Mouse (Mus musculus) liver, embryonic 14.5 days (tissue): ENCODE measurements around the gene Grrp1. TPM values are rescaled to one million over a fixed set of nuclear protein-coding genes. Genes with fewer than 3 reads are reported as not detected.
A peak's percentile ranks its signal among the peaks of the same experiment; 100 is the strongest.

ENCODE experiments used
- ATAC-seq: fragments of 200-750 bp; cut with Nextera tagmentation; 2 replicates; pipeline ENCODE4 v1.8.0; 2017; ENCODE audit warnings: moderate number of reproducible peaks, mild to moderate bottlenecking, moderate library complexity; ENCODE audit not compliant: insufficient read depth
- DNase-seq, 3 experiments: peaks; one replicate each; pipeline ENCODE4 v3.0.0-alpha.2; 2012 to 2013; ENCODE audit warnings: low read depth in 3 of 3, low spot score in 3 of 3
- H3K27ac ChIP-seq: fragments of 300-500 bp; sonication (generic); 2 replicates; pipeline ENCODE4 v1.5.1; 2014; ENCODE audit warnings: moderate library complexity, mild to moderate bottlenecking, control low read depth, inconsistent platforms
- H3K27me3 ChIP-seq: fragments of 300-500 bp; sonication (generic); 2 replicates; pipeline ENCODE4 v1.6.1; 2014; ENCODE audit warnings: mild to moderate bottlenecking, low read length, moderate library complexity; ENCODE audit not compliant: control insufficient read depth, insufficient read depth
- H3K36me3 ChIP-seq: fragments of 300-500 bp; sonication (generic); replicated peaks from 2 replicates; pipeline ENCODE4 v1.6.1; 2014; ENCODE audit warnings: low read depth; ENCODE audit not compliant: control insufficient read depth, insufficient read depth
- H3K4me1 ChIP-seq, 2 experiments: fragments of 200-500 bp in 1 of 2; fragments of 300-500 bp in 1 of 2; sonication (generic) in 1 of 2; replicated peaks; 2 replicates each; pipeline ENCODE4 v1.6.1; 2012 to 2014; ENCODE audit warnings: antibody characterized with exemption in 1 of 2, inconsistent platforms in 1 of 2, low read length in 1 of 2; ENCODE audit not compliant: control insufficient read depth in 2 of 2, insufficient read depth in 2 of 2
- H3K4me2 ChIP-seq: fragments of 300-500 bp; sonication (generic); 2 replicates; pipeline ENCODE4 v1.6.1; 2014; ENCODE audit warnings: low read depth, mild to moderate bottlenecking, control low read depth, moderate library complexity
- H3K4me3 ChIP-seq, 2 experiments: fragments of 200-500 bp in 1 of 2; fragments of 300-500 bp in 1 of 2; sonication (generic) in 1 of 2; 2 replicates each; pipeline ENCODE4 v1.5.1; 2012 to 2014; ENCODE audit warnings: low read depth in 2 of 2, low read length in 2 of 2, mild to moderate bottlenecking in 2 of 2, control low read depth in 1 of 2, inconsistent platforms in 1 of 2, moderate library complexity in 1 of 2; ENCODE audit not compliant: insufficient read depth in 1 of 2
- H3K9ac ChIP-seq: fragments of 300-500 bp; sonication (generic); replicated peaks from 2 replicates; pipeline ENCODE4 v1.6.1; 2014; ENCODE audit warnings: mild to moderate bottlenecking, control low read depth, moderate library complexity
- H3K9me3 ChIP-seq: fragments of 300-500 bp; sonication (generic); 2 replicates; pipeline ENCODE4 v1.6.1; 2016; ENCODE audit warnings: low read length, mixed read lengths; ENCODE audit not compliant: control insufficient read depth
- CTCF ChIP-seq: IDR thresholded peaks from 2 replicates; pipeline ENCODE4 v1.5.1; 2016; ENCODE audit warnings: antibody characterized with exemption, low read depth, control low read depth
- EP300 ChIP-seq: IDR thresholded peaks from 2 replicates; pipeline ENCODE4 v1.6.1; 2016; ENCODE audit warnings: antibody characterized with exemption, low read depth
- WGBS: fragments of 180-500 bp; shearing (Covaris S2); extraction: QIAGEN DNeasy Blood & Tissue Kit; methylation state at CpG from one replicate; pipeline ENCODE4 v1.1.7; 2014; ENCODE audit not compliant: insufficient replicate concordance; 5-methylcytosine and 5-hydroxymethylcytosine counted together
- polyA plus RNA-seq, 2 experiments: library from polyadenylated mRNA; depleted of rRNA in 1 of 2; stranded (reverse) in 1 of 2; unstranded in 1 of 2; fragments of >200 nt; fragmentation: Nextera tagmentation in 1 of 2; extraction: Ambion mirVana in 1 of 2; gene quantifications; 2 replicates each; pipeline versions ENCODE4 v1.2.1 to v1.2.3; 2012 to 2014

The Grrp1 gene
- polyA plus RNA-seq, 2 experiments = 0.55 to 0.77 TPM

DNA sequence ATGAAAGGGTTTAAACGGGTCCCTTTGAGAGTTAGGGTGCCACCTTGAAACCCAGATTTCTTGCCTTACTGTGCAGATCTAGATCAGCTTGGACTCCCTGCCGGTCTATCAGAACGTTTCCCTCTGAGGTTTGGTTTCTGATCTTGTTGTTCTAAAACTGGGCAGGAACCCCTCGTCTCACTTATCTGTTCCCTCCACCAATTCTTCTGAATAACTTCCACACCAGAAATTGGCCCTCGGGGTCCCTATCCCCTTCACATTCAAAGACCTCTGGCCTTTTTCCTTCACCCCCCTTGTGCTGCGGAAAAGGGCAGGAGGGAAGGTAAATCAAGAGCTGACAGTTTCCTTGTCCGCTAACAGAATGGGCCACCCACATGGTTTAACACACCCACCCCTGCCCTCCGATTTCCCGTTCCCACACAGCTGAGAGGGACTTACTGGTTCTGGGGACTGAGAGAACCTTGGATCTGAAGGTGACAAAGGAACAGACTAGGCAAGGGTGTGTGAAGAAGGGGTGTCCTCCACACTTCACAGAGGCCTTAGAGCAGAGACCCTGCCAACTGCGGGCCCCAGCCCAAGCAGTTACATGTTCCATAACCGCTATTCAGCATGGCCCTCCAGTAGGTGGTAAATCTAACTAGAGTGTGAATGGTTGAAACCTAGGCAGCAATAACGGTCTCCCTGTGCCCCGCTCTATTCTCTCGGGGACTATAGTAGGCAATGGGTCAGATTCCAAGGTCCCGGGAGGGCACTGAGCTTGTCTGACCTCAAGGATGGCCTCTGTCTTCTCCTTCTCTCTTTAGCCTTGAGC, 790 bp downstream of the Grrp1 start:
- no peak overlapping the region for H3K27ac ChIP-seq
- H3K9me3 ChIP-seq = no peaks in the 10 kb centered on the region
- ATAC-seq (no peak), DNase-seq (no peak)
- H3K4me2 ChIP-seq = no peak overlapping the region
- H3K27me3 ChIP-seq = peaks cover 75% of the 10 kb centered on the region
- H3K36me3 ChIP-seq = no peaks in the 10 kb centered on the region
- H3K4me1 ChIP-seq = peaks cover 0 to 18% of the 10 kb centered on the region in 2 experiments; a peak in 2 of 4 replicates
- no peak for TF ChIP-seq EP300
- no peak for TF ChIP-seq CTCF
- H3K4me3 ChIP-seq = 0 out of 4 replicates have a peak overlapping the region, but pooled peaks of 1 of the 2 experiments have one; percentile 28
- 13% methylated on average over 15 of the region's 15 CpGs for WGBS
- H3K9ac ChIP-seq = no peak overlapping the region

GRCm38 (mm10) chr4:134252131-134252910, 1.6 kb downstream of the Grrp1 start:
- WGBS = 8% methylated on average over 22 of the region's 22 CpGs
- Histone ChIP-seq H3K36me3 (no peaks in the 10 kb centered on the region), H3K9ac (no peak overlapping the region), H3K4me2 (peak overlapping the region; percentile 61), H3K9me3 (no peaks in the 10 kb centered on the region), H3K27ac (no peak overlapping the region), H3K4me3 (peak overlapping the region in 1 of 2 experiments; percentile 43; a peak in 1 of 4 replicates), H3K4me1 (peaks cover 0 to 18% of the 10 kb centered on the region in 2 experiments; a peak in 2 of 4 replicates), H3K27me3 (peaks cover 83% of the 10 kb centered on the region)
- DNase-seq (no peak), ATAC-seq (no peak)
- TF ChIP-seq EP300 (no peak), CTCF (no peak)

DNA sequence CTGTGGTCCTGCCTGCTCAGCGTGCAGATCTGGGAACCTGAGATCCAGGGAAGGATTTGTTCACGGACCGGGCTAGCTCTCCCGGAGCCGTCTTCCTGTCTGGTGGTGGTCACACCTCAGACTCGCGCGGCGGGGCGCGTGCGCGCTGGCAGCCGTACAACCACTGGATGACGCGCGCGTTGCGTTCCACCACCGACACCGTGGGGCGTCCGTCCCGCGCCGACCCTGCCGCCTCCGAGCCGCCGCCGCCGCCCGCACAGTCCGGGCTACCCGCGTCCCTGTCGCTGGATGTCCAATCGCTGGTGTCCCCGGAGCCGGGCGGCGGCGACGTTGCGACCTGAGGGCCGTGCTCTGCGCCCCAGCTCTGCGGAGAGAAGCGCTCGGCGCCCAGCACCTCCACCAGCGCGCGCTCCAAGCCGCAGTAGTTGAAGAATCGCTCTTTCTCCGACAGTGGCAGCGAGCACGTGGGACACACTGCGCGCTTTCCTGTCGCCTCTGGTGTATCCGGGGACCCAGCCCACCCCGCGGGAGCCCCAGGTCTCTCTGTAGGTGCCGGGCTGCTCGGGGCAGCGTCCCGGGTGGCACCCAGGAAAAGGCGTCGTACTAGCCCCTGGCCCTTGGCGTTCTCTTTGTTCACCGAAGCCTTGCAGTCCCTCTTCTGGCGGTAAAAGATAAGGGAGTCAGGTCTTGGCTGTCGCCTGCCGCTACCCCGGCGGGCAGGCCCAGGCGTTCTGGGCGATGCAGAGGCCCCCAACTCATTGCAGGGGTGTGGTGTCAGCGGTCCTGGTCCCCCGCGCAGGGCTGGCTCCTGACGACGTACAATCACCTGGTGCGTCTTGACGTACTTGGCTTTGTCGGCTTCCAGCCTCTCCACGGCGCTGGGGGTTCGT, 2.4 kb downstream of the Grrp1 start:
- Histone ChIP-seq H3K9ac (no peak overlapping the region), H3K36me3 (no peaks in the 10 kb centered on the region), H3K27me3 (peaks cover 84% of the 10 kb centered on the region), H3K4me1 (peaks cover 0 to 18% of the 10 kb centered on the region in 2 experiments; a peak in 2 of 4 replicates), H3K9me3 (no peaks in the 10 kb centered on the region), H3K4me2 (peak overlapping the region; percentile 61), H3K27ac (no peak overlapping the region), H3K4me3 (peak overlapping the region; percentile 2 to 43; a peak in 3 of 4 replicates)
- TF ChIP-seq EP300 (no peak), CTCF (no peak)
- DNase-seq (no peak), ATAC-seq (peak; percentile 34; the same call in 1 of the 2 replicates)
- 1% methylated on average over 91 of the region's 91 CpGs for WGBS

GRCm38 (mm10) chr4:134250930-134251240, 3.0 kb downstream of the Grrp1 start:
- Histone ChIP-seq H3K27ac (no peak overlapping the region), H3K4me1 (peaks cover 0 to 16% of the 10 kb centered on the region in 2 experiments; a peak in 2 of 4 replicates), H3K4me3 (peak overlapping the region in 1 of 2 experiments; percentile 2; a peak in 2 of 4 replicates), H3K9me3 (no peaks in the 10 kb centered on the region), H3K9ac (no peak overlapping the region), H3K36me3 (no peaks in the 10 kb centered on the region), H3K27me3 (peaks cover 83% of the 10 kb centered on the region), H3K4me2 (peak overlapping the region; percentile 61)
- WGBS = 19% methylated on average over 10 of the region's 10 CpGs
- DNase-seq (no peak), ATAC-seq (no peak)
- TF ChIP-seq EP300 (no peak), CTCF (no peak)
